Mouse (Mus musculus) 3134 (cell line): ENCODE data around the gene Bahd1.

Experiments used
- DNase-seq: peaks from one replicate; pipeline ENCODE4 v3.0.0-alpha.2; 2011; ENCODE audit warnings: low spot score; ENCODE audit not compliant: insufficient read length; ENCODE audit errors: extremely low read depth

The Bahd1 gene

DNA sequence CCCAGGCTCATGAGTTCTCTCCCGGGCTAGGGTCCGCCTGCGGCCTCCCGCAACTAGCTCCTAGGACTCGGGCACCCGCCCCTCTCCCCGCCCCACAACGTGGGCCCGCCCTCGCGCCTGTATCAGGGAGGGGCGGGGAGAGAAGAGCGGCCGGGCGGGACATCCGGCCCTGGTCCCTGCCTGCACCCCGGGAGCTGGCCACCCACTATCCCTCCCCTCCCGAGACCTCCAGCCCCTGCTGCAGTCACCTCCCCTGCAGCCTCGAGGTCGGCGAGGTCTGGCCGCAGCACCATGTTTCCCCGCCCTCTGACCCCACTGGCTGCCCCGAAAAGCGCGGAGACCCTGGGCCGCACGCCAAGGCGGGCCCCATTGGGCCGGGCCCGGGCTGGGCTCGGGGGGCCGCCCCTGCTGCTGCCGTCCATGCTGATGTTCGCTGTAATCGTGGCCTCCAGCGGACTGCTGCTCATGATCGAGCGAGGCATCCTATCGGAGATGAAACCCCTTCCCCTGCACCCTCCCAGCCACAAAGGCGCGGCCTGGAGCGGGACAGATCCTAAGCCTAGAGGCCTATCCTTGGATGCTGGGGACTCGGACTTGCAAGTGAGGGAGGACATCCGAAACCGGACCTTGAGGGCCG, 26.3 kb downstream of the Bahd1 start, which contains the start of gene Chst14:
Gene Chst14 (plus strand): TSS at position 136 of the 637 bp plus-strand sequence.
- DNase-seq: peak; percentile 83

DNA sequence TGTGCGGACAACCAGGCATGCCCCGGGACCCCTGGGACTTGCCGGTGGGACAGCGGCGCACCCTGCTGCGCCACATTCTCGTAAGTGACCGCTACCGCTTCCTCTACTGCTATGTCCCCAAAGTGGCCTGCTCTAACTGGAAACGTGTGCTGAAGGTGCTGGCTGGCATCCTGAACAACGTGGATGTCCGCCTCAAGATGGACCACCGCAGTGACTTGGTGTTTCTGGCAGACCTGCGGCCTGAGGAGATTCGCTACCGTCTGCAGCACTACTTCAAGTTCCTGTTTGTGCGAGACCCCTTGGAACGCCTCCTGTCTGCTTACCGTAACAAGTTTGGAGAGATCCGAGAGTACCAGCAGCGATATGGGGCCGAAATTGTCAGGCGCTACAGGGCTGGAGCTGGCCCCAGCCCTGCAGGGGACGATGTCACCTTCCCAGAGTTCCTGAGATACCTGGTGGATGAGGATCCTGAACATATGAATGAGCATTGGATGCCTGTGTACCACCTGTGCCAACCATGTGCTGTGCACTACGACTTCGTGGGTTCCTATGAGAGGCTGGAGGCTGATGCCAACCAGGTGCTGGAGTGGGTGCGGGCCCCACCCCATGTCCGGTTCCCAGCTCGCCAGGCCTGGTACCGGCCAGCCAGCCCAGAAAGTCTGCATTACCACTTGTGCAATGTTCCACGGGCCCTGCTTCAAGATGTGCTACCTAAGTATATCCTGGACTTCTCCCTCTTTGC, 27.0 kb downstream of the Bahd1 start:
- no peak for DNase-seq

DNA sequence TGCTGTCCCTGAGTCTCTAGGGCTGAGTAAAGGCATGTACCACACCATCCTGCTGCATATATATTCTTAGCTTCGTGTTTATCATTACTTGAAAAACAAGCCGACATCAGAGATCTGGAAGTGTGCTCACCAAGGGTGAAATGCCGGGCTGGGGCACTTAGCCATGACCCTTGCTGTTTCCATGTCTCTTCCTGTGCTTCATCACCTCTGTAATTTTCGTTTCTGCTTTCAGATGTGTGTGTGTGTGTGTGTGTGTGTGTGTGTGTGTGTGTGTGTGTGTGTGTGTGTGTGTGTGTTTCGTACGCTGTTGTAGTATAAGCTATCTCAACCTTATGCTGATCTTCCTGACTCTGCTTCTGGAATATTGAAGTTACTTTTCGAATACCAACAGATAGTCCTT, 41.2 kb downstream of the Bahd1 start:
- no peak for DNase-seq

DNA sequence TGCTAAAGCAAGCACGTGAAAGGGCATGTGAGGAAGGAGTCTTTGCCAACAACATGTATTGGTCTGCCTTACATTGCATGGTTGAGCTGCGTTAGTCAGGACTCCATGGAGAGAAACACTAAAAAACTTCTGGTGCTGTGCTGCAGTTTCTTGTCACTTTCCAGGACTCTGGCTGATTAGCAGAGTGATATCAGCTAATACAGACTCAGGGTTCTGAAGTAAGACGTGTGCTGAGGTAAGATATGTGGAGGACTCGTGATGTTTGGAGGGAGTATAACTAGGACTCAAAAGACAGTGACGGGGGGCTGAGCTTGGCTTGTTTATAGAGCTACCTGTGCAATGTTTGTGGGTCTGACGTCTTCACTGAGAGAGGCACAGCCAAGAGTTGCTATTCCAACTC, 43.1 kb downstream of the Bahd1 start:
- no peak for DNase-seq

DNA sequence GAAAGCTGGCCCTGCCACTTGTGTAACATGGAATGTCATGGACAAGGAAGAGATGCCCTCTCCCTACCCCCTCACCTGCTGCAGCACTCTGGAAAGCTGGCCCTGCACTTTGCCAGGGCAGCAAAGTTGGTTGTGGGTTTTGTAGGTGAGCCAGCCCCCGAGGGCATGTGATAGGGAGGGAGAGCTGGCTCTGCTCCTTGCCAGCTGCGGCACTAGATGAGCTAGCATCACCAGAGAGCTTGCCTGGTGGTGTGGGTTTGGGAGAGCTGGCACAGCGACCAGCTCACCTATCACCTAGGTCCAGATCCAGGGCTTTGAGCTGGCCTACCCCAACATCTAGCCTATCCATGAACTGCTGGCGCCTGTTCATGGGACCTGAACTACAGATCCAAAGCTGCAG, 48.6 kb downstream of the Bahd1 start:
- DNase-seq: no peak

DNA sequence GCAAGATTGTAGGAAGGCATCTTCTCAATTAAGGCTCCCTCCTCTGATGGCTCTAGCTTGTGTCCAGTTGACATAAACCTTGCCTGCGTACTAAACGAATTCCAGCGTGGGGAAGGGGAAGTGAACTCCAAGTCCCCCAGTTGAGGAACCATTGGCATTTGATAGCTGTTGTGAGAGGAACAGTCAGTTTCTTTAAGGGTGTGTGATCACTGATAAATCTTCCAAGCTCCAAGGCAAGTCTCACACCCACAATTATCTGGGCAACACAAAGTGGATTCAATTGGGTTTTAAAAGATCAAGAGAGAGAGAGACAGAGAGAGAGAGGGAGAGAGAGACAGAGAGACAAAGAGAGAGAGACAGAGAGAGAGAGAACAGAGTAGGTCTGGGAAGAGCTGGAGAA, 49.5 kb downstream of the Bahd1 start:
- DNase-seq: no peak

DNA sequence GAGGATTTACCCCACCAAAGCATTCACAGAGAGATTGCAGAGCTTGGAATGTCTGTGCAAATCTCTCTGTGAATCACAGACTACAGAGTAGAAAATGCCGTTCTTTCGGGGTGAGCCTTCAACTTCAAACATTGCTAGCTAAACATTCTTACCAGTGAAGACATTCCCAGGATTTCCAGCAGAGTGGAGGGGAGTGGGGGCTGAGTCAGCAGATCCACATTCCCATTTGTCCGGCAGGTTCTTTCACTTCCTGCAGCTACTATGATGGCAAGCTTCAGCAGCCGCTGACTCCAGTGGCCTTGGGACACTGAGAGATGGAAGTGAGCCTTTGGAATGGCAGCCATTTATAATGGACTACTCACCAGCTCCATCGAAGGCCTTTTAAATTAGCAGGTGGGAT, 56.3 kb downstream of the Bahd1 start:
- DNase-seq: no peak

DNA sequence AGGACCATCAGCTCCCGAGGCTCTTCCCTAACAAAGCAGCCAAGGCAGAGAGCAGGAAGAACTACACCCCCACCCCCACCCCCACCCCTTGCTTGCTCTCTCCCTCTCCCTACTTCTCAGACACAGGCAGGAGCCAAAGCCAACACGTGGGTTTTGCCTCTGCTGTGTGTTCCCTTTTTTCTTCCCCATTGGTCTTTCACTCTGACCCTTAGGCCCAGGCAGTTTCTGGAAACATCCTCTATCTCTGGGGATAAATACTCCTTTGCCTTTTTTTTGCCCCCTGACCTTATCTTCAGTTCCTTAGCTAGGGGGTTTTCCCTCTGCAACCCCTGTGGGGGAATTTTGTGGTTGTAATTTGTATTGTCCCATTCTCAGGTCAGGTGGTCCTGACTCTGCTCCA, 59.5 kb downstream of the Bahd1 start:
- DNase-seq: no peak

DNA sequence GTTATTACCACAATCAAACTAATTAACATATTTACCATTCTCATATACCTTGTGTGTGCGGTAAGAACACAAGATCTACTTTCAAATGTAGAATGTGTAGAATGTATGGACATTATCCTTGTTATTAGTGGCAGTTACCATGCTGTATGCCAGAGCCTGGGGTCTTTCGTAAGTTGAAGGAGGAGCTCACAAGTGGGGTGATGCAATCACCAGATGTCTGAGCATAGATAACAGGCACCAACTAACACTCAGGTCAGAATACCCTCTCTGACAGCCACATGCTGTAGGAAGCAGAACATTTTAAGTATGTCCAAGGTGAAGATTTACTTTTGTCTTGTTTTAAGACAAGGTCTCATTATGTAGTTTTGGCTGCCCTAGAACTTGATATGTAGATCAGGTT, 60.2 kb downstream of the Bahd1 start:
- no peak for DNase-seq

DNA sequence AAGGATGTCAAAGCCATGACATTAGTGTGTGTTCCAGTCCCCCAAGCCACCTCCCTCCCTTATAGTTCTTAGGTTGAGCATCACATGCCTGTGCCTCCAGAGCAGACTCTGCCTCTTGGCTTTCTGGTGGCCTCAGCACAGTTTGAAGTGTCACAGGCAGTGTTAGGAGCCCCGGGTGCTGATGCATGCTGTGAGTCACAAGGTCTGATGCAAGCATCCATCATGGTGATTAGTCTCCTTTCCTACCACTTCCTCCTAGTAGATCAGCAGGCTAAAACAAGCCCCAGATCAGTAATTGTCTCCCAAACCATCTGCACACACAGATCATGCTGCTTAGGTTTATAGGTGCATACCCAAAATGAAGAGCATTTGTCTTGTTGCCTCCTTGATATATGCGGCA, 61.4 kb downstream of the Bahd1 start:
- DNase-seq: peak; percentile 65

DNA sequence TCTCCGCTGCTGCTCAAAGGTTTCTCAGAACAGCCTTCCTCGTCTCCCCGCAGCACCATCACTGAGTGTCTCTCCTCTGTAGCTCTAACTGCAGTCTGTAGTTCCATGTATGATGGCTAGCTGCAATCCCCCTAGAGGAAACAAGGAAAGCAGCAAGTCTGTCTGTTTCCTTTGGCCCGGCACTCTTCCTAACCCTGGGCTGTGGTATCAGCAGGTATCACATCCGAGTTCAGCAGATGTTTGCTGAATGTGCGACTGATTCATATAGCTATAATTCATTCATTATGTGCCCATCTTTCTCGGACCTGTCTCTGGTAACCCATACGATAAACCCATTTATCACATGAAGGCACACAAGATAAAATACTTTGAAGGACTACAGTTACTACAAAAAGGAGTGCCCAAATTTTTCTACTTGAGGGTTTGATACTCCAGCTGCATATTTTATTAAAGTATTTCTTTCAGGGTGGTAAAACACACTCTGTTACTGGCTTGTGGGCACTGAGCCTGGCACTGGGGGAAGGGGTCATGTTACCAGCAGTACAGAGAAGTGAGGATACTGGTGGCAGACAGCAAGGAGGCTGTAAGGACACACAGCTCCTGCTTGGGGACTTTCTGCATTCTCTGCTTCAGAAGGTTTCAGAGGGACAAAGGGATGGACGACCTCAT, 63.0 kb downstream of the Bahd1 start:
- no peak for DNase-seq

DNA sequence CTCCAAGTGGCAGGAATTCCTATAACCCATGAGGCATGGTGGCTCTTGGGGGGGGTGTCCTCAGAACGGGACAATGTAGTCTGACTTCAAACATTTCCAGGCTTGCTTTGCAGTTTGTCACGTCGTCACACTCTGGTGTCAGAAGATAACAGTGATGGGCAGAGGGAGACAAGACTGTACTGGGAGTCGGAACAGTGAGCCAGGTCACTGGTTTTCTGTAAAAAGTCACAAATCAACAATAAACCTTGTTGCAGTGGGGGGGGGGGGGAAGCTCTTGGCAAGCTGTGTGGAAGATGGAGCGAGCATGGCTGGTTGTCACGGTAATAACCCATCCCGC, 63.5 kb downstream of the Bahd1 start:
- DNase-seq: no peak

DNA sequence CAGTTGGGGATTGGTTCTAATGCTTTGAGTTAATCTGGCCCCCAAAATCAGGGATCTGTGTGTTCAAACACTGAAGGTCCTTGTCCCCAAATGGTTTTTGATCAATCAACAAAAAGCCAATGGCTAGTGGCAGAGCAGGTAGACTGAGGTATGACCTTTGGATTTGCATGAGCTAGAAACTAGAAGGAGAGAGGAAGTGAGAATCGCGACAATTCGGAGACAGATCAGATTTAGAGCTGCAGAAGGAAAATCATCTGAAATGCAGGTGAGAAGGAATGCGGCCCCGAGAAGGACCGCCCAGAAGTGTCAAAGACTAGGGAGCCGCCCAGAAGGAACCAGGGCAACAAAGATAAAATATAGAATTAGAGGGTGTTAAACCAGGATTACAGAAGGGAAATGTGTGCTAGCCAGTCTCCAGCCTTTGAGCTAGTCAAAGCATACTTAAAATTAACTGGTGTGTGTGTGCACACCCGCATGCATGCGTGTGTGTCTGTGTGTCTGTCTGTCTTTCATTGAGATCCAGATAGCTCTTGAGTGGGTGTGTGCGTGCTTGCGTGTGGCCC, 69.5 kb downstream of the Bahd1 start:
- DNase-seq: no peak

DNA sequence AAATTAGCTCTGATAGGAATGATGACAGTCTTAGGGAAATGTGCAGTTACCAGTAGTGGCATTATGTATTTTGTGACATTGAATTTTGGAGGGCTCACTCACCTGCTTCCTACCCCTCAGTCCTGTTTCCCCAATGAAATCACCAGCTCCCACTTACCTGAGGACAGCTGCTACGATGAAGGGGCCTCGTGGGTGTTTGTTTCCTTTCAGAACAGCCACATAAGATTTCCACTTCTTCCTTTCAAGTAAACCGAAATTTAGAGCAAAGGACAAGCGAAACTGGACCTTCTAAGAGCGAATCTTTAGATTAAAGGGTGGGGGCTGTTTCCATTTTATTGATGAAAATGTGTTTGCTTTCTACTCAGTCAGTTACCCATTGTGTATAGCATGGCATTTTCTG, 71.9 kb downstream of the Bahd1 start:
- DNase-seq: no peak

DNA sequence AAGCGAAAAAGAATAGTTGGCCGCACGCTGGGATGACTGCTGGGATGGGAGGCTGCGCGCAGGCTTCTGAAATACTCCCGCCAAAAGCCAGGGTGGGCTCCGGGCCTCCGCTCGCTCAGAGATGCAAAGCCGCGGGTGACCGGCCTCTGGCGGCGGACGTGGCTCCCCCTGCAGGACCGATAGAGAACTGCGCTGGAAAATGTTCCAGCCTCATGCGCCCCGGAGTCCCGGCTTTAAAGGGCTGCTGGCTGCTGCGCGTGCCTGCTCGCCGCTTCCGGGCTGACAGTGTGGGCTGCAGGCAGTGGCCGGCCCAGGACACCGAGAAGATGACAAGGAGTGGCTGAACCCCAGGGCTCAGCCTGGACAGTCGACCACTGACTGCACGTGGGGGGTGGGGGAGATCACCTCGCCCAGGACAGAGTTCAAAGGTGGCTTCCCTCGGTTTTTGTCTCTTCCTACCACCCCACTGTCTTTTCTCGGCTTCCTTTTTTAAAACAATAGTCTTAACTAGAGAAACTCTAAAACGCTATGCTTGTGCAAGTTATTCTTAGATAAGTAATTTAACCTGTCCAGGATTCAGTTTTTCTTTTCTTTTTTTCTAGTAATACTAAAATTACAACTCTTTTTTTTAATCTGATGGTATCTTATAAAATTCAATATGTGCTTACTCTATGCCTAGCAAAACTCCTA, 72.7 kb downstream of the Bahd1 start:
- DNase-seq: peak; percentile 85
